Mouse (Mus musculus) heart, adult 2 months (tissue): ENCODE measurements around the gene Sohlh2.

Source experiments
- CTCF ChIP-seq: fragments of 200-600 bp; IDR thresholded peaks from 2 replicates; pipeline ENCODE4 v1.8.1; 2022; ENCODE audit warnings: antibody characterized with exemption, mild to moderate bottlenecking, moderate library complexity
- EP300 ChIP-seq: fragments of 200-500 bp; IDR thresholded peaks from 2 replicates; pipeline ENCODE4 v1.6.1; 2011; ENCODE audit warnings: low read depth, low read length, control low read depth; ENCODE audit not compliant: insufficient read depth

- no peak for TF ChIP-seq EP300
- no peak for TF ChIP-seq CTCF
These were observed 24.6 kb downstream of the Sohlh2 start for GRCm38 (mm10) chr3:55206413-55206812.
